Mouse (Mus musculus) E14TG2a.4 (cell line): ENCODE data around the gene Prpf31.

Source experiments
- CTCF ChIP-seq: conservative IDR thresholded peaks from 2 replicates; pipeline ENCODE4 v1.5.1; 2014; ENCODE audit warnings: low read length
- NANOG ChIP-seq: IDR thresholded peaks from 2 replicates; pipeline ENCODE4 v1.6.1; 2014; ENCODE audit warnings: borderline replicate concordance, low read length, mixed read lengths

DNA sequence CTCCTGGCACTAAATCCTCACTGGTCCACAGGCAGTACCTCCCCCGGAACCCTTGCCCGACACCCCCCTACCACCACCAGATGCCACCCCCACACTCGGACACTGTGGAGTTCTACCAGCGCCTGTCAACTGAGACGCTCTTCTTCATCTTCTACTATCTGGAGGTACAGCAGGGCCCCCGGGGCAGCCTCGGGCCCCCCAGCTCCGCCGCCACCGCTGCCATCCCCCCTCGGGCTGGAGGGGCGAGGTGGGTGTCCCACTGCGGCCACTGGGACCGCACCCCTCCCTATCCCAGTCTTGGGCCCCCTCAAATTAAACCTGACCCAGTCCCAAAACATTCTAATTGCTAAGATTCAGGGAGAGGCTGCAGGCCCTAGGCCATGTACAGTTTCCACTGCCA, 28.8 kb downstream of the Prpf31 start:
- no peak for TF ChIP-seq CTCF
- no peak for TF ChIP-seq NANOG
